Mouse (Mus musculus) urinary bladder, postnatal 36 days (tissue): ENCODE data around the gene Ifnb1.
A peak's percentile ranks its signal among the peaks of the same experiment; 100 is the strongest.

Source experiments
- DNase-seq, 2 experiments: peaks; one replicate each; pipeline ENCODE4 v3.0.0; 2022; ENCODE audit warnings: low spot score in 2 of 2, mixed read lengths in 1 of 2

The Ifnb1 gene

DNA sequence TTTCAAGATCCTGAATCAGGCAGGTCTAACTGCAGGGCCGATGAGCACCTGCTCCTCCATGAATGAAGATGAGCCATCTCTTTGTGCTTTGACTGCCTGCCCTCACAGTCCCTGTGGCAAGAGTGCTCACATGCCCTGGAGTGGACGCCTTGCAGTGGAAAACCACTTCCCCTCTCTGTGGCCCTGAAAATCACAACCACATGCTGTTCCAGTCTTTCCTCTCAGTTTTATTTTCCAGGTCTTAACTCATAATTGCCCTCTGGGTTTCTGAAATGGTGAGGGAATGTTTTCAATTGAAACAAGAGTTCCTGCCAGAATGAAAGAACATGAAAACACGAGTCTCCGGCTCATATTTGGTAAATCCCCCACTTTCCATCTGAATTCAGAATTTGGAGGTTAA lies 18.8 kb downstream of the Ifnb1 start:
- no peak for DNase-seq

- no peak for DNase-seq
Observed at GRCm38 (mm10) chr4:88501247-88501646, 21.3 kb downstream of the Ifnb1 start.

DNA sequence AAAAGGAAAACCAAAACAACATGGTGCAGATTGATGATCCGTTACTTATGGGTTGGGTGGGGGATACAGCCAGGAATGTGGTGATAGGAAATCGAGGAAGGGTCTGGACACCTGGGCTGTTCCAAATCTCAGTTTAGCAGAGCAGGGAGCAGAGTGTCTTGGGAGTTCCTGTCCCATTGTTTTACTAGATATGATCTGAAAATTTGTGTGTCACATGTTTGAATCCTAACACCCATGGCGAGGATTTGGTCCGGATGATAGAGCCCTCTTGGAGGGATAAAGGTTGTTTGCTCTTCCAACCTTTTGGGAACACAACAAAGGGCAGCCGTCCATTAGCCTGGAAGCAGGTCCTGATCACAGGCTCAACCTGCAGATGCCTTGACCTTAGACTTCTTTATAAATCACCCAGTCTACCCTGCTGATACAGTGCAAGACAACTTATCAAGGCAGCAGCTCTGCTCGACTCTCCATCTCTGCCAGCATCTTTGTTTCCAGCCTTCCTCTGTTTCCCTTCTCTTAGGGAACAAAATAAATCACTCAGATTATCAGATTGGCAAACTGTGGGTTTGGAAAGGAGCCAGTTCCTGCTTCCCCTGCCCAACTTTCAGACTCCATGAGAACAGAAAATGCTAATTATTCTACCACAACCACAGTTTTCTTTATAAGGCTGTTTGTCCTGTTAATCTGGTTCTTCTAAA lies 26.1 kb downstream of the Ifnb1 start:
- DNase-seq = peak in 1 of 2 experiments; percentile 6

DNA sequence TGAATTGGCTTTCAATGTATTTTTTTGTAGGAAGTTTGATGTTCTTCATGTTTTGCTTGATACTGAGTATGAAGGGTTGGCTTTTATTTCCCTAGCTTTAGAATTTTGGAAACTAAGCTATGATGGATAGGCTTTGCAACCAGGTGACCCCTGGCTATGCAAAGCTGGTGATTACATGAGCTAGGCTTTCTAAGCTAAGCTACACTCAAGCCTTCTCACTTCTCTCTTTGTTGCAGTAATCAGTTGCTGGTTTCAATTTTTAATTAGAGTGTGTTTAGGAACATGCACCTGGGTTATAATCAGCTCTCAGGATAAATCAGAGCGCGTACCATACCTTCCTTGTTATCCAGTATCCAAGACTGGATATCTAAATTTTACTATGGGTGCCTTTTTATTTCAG lies 33.0 kb downstream of the Ifnb1 start:
- DNase-seq = no peak

DNA sequence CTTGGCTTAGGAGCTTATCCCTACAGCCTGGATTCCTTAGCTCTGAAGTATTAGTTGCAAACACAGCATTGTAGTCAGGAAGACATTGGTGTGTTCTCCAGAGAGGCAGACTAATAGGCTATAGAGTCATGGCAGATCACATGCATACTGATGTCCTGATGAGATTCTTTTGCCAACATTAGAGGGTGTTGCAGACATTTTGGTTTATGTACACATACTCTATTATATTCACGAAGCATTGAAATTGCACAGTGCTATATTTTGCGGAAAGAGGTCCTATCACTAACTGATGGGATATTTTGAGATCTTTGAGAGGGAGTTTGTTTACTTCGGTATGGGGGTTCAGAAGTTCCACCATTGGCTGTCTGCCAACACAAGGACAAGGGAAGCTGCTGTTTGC lies 34.5 kb downstream of the Ifnb1 start:
- DNase-seq = no peak

GRCm38 (mm10) chr4:88480130-88480529 lies 42.4 kb downstream of the Ifnb1 start:
- DNase-seq = no peak

DNA sequence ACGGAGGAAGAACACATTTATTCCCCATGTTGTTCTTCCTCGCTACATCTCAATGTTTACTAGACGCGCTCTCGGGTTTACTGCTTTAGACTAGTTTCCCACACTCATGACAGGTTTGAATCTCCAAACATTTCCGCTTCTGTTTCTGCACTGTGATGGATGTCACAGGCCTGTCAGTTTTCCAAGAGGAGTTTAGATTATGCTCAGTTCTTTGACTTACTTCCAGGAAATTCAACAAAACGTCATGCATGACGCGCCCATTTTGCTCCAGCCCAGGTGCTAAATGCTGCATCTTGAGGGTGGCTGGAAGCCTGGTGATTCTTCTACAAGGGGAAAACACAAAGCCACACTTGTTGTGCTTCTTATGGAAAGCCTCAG lies 43.8 kb downstream of the Ifnb1 start:
- no peak for DNase-seq

GRCm38 (mm10) chr4:88478177-88478808 lies 44.3 kb downstream of the Ifnb1 start:
- DNase-seq = no peak

DNA sequence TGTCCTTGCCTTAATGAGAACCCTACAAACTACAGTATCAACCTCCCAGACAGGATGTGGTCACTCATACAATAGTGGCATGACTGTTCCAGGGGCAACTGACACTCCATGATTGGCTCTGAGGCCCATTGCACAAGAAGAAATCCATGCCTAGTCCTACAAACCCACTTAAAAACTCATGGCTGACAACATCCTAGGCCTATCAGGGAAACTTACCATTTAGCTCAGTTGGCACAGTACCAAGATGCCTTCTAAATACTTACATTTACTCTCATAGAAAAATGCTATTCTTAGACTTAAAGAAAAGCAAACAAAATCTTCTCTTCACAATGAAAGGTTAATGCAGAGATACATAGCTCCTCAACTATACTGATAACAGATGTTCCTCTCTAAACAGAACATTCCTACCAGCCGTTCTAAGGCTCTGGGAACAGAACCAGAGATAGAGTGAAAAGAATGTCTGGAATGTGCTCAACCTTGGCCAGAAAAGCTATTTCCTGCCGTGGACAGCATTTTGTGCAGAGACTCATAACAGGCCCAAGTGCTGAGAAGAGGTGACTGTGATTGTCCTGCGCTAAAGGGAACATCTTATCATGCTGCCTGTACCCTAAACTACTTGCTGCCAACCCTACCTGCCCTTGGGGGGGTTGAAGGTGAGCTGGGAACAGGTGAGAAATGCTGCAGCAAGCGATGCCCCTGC lies 45.9 kb downstream of the Ifnb1 start:
- DNase-seq = no peak

- DNase-seq = no peak
Observed at GRCm38 (mm10) chr4:88476084-88476483, 46.5 kb downstream of the Ifnb1 start.
